Mouse (Mus musculus) cortical plate, adult 2 months (tissue): Measurements from ENCODE around the gene Pip5kl1.

Experiments used
- CTCF ChIP-seq: fragments of 200-500 bp; IDR thresholded peaks from 2 replicates; pipeline ENCODE4 v1.5.1; 2011; ENCODE audit warnings: mild to moderate bottlenecking, control low read depth, low read length; ENCODE audit not compliant: insufficient read depth; ENCODE audit errors: extremely low read depth
- POLR2A ChIP-seq: fragments of 200-500 bp; IDR thresholded peaks from 2 replicates; pipeline ENCODE4 v1.6.1; 2011; ENCODE audit warnings: mild to moderate bottlenecking, low read length, control low read depth; ENCODE audit not compliant: insufficient read depth; ENCODE audit errors: extremely low read depth

GRCm38 (mm10) chr2:32536086-32536633, 38.4 kb upstream of the Pip5kl1 start:
- TF ChIP-seq POLR2A (no peak), CTCF (no peak)
